Mouse (Mus musculus) heart, adult 2 months (tissue): ENCODE data around the gene Inafm2. TPM values are rescaled to one million over a fixed set of nuclear protein-coding genes. Genes with fewer than 3 reads are reported as not detected.

Experiments
- DNase-seq, 2 experiments: peaks; one replicate each; pipeline ENCODE4 v3.0.0; 2021
- H3K27ac ChIP-seq: fragments of 200-600 bp; 2 replicates; pipeline ENCODE4 v1.8.1; 2022
- H3K27me3 ChIP-seq: fragments of 200-500 bp; 2 replicates; pipeline ENCODE4 v1.6.1; 2012; ENCODE audit warnings: mild to moderate bottlenecking, low read length, inconsistent platforms, mixed read lengths; ENCODE audit not compliant: control insufficient read depth, insufficient read depth
- H3K36me3 ChIP-seq: fragments of 200-500 bp; 2 replicates; pipeline ENCODE4 v1.6.1; 2012; ENCODE audit warnings: low read length, inconsistent platforms; ENCODE audit not compliant: control insufficient read depth, insufficient read depth
- H3K4me1 ChIP-seq: fragments of 200-500 bp; 2 replicates; pipeline ENCODE4 v1.6.1; 2011; ENCODE audit warnings: low read length; ENCODE audit not compliant: control insufficient read depth, insufficient read depth
- H3K4me3 ChIP-seq: fragments of 200-600 bp; 2 replicates; pipeline ENCODE4 v1.8.1; 2022
- H3K79me2 ChIP-seq: fragments of 200-500 bp; replicated peaks from 2 replicates; pipeline ENCODE4 v1.6.1; 2012; ENCODE audit warnings: mild to moderate bottlenecking, inconsistent platforms, low read length, moderate library complexity, mixed read lengths; ENCODE audit not compliant: control insufficient read depth, insufficient read depth
- H3K9ac ChIP-seq: fragments of 200-500 bp; 2 replicates; pipeline ENCODE4 v1.6.1; 2012; ENCODE audit warnings: low read depth, mild to moderate bottlenecking, control low read depth, inconsistent platforms, low read length, mixed read lengths
- CTCF ChIP-seq: fragments of 200-600 bp; IDR thresholded peaks from 2 replicates; pipeline ENCODE4 v1.8.1; 2022; ENCODE audit warnings: antibody characterized with exemption, mild to moderate bottlenecking, moderate library complexity
- EP300 ChIP-seq: fragments of 200-500 bp; IDR thresholded peaks from 2 replicates; pipeline ENCODE4 v1.6.1; 2011; ENCODE audit warnings: low read depth, low read length, control low read depth; ENCODE audit not compliant: insufficient read depth
- POLR2A ChIP-seq: fragments of 200-500 bp; IDR thresholded peaks from 2 replicates; pipeline ENCODE4 v1.6.1; 2011; ENCODE audit warnings: mild to moderate bottlenecking, low read depth, low read length, control low read depth; ENCODE audit not compliant: insufficient read depth
- WGBS: fragments of 180-500 bp; shearing (Covaris S2); methylation state at CpG from one replicate; pipeline ENCODE4 v1.1.7; 2018; 5-methylcytosine and 5-hydroxymethylcytosine counted together
- intact Hi-C: fragments of 180-260 bp; cut with DNase I; formaldehyde crosslinking; loops from one replicate; pipeline ENCODE4 v1.15.1; 2025
- polyA plus RNA-seq: library from polyadenylated mRNA; depleted of rRNA; stranded (reverse); fragments of >200 nt; gene quantifications from 2 replicates; pipeline ENCODE4 v1.2.3, GENCODE M21; 2012
- total RNA-seq, 2 experiments: library from RNA; stranded (reverse); gene quantifications; 2 replicates each; pipeline ENCODE4 v1.2.3; 2021

Inafm2 gene
- total and polyA plus RNA-seq, 3 experiments, result 8.8 to 34.9 (median 31.8) TPM

DNA sequence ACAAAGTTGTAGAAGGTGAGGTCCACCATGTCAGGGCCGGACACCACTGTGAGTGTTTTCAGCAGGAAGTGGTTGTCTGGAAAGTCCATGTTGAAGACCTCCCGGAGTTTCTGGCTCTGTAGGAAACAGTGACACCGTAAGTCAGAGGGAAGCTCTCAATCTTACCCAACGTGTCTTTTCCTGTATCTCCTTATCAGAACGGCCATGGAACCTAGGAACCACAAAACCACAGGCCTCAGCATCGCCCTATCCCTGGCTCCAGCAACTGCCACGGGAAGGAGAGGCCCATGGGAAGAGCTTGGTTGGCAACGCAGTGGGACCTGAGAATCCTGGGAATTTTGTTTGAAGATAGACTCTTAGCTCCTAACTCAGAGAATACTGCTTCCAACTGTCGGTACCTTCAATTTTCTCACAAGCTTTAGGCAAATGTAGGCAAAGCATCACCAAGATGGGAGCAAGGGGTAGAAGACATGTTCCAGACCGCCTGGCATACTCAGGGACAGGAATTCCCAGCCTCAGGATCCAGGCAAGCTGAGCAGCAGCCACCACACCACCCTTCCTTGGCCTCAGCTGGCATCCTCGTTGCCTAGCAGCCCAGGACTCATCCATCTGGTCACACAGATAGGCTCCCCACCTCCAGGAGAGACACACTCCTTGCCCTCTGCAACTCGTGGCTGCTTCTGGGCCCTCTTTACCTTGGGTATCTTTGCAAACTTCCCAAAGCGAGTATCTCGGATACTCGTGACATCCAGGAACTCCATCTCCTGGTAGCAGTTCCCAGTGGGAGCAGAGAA lies 21.7 kb upstream of the Inafm2 start:
- Histone ChIP-seq H3K4me3 (no peak overlapping the region), H3K36me3 (no peaks in the 10 kb centered on the region), H3K27ac (no peak overlapping the region), H3K4me1 (no peaks in the 10 kb centered on the region), H3K27me3 (no peaks in the 10 kb centered on the region), H3K9ac (no peak overlapping the region), H3K79me2 (no peaks in the 10 kb centered on the region)
- no peak for TF ChIP-seq POLR2A
- TF ChIP-seq CTCF, result no peak
- TF ChIP-seq EP300, result no peak
- DNase-seq, result no peak
- intact Hi-C loops, result no loop called here
- WGBS, result 72% methylated on average over 15 of the region's 15 CpGs

DNA sequence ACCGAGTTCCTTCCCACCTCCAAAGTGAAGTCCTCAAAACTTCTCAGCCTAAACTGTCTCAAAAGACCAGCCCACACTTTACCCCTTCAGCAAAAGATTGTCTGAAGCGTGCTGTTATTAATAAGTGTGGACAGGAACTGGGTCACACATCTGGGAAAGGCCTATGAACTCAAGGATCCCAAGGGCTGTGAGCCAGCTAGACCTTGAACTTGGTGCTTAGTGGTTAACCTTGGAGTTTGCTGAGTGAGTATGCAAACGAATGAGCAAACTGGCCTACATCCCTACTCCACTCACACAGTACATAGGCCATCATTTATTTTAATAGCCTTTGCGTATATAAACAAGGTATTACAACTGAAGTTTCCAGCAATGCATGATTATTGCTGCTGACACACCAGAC lies 20.0 kb upstream of the Inafm2 start:
- intact Hi-C loops, result no loop called here
- DNase-seq, result peak in 1 of 2 experiments; percentile 7
- Histone ChIP-seq H3K4me1 (no peaks in the 10 kb centered on the region), H3K4me3 (no peak overlapping the region), H3K79me2 (no peaks in the 10 kb centered on the region), H3K27ac (no peak overlapping the region), H3K9ac (no peak overlapping the region), H3K36me3 (no peaks in the 10 kb centered on the region), H3K27me3 (no peaks in the 10 kb centered on the region)
- WGBS, result 85% methylated on average over 4 of the region's 4 CpGs
- TF ChIP-seq POLR2A (no peak), CTCF (no peak), EP300 (no peak)

DNA sequence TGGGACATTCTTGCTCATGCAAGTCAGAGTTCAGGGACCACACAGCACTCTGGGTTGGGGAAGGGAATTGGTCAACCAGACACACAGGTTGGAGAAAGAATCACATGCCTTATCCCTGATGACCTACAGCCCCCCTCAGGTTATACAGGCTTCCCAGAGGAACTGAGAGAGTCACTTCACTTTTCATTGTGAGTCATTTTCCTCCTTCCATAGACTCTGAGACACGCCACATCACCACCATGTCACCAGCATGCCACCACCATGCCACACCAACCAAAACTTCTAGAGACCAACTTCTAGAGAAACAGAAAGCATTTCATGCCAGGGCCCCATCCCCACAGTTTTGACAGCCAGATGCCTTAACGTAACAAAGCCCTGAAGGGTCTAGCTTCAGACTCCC lies 18.7 kb upstream of the Inafm2 start:
- intact Hi-C loops, result no loop called here
- Histone ChIP-seq H3K4me3 (no peak overlapping the region), H3K4me1 (no peaks in the 10 kb centered on the region), H3K27ac (no peak overlapping the region), H3K9ac (no peak overlapping the region), H3K79me2 (no peaks in the 10 kb centered on the region), H3K36me3 (no peaks in the 10 kb centered on the region), H3K27me3 (no peaks in the 10 kb centered on the region)
- no peak for TF ChIP-seq EP300
- no peak for TF ChIP-seq CTCF
- no peak for TF ChIP-seq POLR2A
- WGBS, result 92% methylated on average over 2 of the region's 2 CpGs
- peak in 1 of 2 experiments; percentile 10 for DNase-seq

DNA sequence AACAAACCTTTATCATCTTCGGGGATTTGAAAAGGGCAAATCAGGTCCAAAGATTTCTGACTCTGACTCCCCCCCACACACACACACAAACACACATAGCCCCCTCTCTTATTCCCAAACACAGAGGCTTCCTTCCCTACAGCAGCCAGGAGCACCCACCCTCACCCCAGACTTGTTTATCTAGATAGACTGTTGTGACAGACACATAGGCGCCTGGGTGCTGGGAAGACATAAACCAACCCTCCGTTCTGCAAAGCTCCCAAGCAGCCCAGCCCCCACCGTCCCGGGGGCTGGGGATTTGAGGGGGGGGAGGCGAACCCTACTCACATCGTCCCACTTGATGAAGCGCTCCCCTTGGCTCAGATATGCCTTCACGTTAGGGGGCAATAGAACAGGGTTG lies 17.6 kb upstream of the Inafm2 start:
- Histone ChIP-seq H3K79me2 (no peaks in the 10 kb centered on the region), H3K4me1 (no peaks in the 10 kb centered on the region), H3K9ac (no peak overlapping the region), H3K27ac (no peak overlapping the region), H3K4me3 (no peak overlapping the region), H3K36me3 (no peaks in the 10 kb centered on the region), H3K27me3 (no peaks in the 10 kb centered on the region)
- no peak for TF ChIP-seq EP300
- TF ChIP-seq POLR2A, result no peak
- no peak for TF ChIP-seq CTCF
- intact Hi-C loops, result no loop called here
- DNase-seq, result no peak
- 40% methylated on average over 9 of the region's 9 CpGs for WGBS

DNA sequence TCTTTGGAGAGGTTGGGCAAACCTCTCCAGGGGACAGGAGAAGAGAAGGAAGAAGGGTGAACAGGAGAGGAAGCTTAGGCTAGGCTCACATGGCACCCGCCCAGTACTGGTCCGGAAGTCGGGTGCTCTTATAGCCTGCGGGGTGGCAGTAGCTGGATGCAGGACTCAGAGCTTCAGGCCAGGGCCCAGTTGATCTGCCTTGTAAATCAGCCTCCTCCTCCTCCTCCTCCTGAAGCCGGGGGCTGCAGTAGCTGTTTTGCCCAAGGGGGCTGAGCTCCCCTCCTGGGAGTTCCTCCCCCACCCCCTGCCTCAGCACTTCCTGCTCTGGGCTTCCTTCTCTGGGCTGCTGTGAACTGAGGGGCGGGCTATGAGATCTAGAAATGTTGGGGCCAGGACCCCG lies 17.2 kb upstream of the Inafm2 start, which contains the start of gene Plcb2:
Plcb2 (minus strand) TSS at position 102 of the 400 bp plus-strand sequence.
- Histone ChIP-seq H3K4me1 (no peaks in the 10 kb centered on the region), H3K79me2 (no peaks in the 10 kb centered on the region), H3K27ac (no peak within 1 kb of the TSS), H3K36me3 (no peaks in the 10 kb centered on the region), H3K9ac (no peak within 1 kb of the TSS), H3K27me3 (no peaks in the 10 kb centered on the region), H3K4me3 (no peak within 1 kb of the TSS)
- intact Hi-C loops, result no loop called here
- WGBS, result 27% methylated on average over 7 of the region's 7 CpGs
- DNase-seq, result peak; percentile 40 to 52
- TF ChIP-seq EP300 (no peak), POLR2A (no peak), CTCF (no peak)

DNA sequence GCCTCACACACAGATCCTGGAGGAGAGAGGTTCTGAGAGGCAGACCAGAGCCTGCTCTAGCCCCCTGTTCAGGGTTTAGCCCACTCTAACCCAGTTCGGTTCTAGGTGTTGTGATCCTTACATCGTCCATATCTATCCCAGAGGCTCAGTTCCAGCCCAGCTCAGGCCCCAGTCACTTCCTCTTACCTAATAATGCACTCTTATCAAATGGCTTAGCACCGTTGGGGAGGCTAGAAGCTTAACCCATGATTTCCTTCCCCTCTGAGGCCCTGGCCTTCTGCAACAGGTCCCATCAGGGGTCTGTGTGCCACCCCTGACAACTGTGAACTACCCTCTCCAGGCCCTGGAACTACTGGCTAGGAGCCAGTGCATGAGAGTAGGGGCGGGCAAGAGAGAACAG lies 16.4 kb upstream of the Inafm2 start:
- 41% methylated on average over 4 of the region's 4 CpGs for WGBS
- Histone ChIP-seq H3K9ac (no peak overlapping the region), H3K27me3 (no peaks in the 10 kb centered on the region), H3K4me1 (no peaks in the 10 kb centered on the region), H3K79me2 (no peaks in the 10 kb centered on the region), H3K36me3 (no peaks in the 10 kb centered on the region), H3K4me3 (no peak overlapping the region), H3K27ac (no peak overlapping the region)
- DNase-seq, result peak in 1 of 2 experiments; percentile 20
- intact Hi-C loops, result no loop called here
- TF ChIP-seq EP300 (no peak), POLR2A (no peak), CTCF (no peak)
